Mouse (Mus musculus) lung, postnatal 25 days (tissue): ENCODE results near the gene Ppy.

Source experiments
- DNase-seq: peaks from one replicate; pipeline ENCODE4 v3.0.0; 2022; ENCODE audit warnings: low spot score

The Ppy gene

DNA sequence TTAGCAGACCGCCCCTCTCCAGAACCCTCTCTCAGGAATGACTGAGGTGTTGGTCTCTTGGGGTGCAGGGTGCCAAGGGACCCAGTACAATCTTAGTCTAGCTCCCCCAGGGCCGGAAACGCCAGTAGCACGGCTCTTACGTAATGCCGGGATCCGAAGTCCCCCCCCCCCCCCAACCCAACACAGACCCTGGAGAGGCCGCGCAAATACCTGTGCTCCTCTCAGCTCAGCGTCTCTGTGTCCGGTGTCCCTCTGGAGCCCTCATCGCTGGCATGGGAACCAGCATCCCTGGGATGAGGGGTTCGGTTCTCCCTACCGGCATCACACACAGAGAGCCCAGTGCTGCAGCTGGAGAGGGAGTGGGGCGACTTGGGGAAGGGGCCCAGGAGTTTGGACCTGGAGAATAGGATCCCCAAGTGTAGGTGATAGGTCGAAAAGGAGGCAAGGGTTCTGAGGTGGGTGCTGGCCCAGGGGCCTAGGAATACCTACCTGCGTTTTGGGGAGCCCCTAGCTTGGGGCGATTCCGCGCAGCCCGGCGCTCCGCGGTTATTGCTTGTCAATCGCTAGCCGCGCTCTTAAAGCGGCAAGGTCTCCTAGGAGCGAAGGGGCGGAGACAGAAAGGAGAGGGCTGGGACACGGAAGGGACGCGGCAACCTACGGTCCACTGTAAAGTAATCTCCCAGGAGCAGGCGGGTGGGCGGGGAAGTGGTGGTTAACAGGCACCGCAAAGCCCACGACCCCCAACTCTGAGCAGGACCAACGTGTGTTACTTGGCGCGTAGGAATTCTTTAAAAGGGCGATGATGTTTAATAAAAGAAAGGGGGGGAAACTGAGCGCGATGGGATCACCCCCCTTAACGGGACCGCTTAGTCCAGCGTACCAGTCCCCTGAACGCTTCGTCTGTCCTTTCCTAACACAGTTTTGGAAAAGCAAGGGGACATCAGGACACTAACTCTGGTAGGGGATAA, 12.9 kb downstream of the Ppy start, which contains the start of gene Mpp2:
TSS of gene Mpp2 (minus strand) at position 585 of the 968 bp plus-strand sequence.
- DNase-seq, result peak; percentile 64

DNA sequence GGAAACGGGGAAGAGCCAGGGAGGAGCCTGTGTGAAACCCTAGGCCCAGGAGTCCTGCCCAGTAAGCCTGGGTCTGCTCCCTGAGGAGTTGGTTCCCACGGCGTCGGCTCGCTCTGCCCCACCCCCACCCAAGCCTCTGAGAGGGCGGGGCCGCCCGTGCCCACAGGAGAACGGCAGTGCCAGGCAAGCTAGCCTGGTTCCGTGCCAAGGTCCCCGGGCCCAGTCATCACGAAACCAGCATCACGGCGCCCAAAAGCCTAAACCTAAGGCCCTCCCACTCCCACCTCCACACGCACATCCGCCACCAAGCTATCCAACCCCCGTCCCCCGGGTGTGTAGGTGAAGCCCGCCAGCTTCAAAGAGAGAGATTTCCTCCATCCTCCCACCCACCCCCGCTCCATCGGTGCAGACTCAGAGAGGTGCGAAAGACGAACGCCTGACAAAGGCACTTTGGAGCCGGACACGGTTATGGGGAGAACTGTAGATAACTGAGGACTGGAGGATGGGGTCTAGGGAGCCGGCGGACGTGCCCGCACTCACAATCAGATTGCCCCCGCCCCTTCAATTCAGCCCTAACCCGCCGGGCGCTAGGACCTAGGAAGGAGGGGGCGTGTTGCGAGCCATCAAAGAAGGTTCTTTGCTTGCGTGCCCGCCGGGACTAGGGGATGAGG, 13.9 kb downstream of the Ppy start:
- DNase-seq, result peak; percentile 60

DNA sequence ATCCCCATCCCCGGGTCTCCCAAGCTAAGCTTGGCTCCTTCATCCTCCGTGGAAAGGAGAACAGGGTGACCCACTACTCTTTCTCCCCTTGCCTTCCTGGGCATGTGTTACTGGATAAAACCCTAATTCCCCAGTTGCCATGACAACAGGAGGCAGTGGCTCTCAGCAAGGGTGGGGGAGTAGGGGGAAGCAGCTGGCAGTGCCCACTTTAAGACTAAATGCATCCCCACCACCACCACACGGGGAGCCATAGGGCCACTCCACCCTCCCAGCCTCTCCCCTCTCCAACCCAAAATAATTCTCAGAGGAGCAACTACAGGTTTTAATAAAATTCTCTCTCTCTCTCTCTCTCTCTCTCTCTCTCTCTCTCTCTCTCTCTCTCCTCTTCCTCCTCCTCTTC, 14.8 kb downstream of the Ppy start:
- no peak for DNase-seq

DNA sequence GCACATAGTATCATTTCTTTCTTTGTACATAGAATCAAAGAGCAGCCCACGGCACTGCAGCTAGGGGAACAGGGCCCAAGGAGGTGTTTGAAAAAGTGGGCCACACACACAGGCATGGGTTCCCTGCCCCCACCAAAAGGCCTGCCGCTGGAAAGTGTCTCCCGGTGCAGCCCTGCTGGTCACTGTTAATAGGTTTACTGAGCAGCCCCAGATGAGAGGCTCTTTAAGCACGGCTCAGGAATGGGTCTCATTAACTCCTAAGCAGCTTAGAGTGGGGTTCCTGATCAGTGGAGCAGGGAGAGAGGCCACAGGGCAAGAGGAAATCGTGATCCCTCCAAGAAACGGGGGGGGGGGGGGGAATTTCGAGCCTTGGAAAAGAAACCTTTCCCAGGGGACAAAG, 17.0 kb downstream of the Ppy start:
- no peak for DNase-seq

DNA sequence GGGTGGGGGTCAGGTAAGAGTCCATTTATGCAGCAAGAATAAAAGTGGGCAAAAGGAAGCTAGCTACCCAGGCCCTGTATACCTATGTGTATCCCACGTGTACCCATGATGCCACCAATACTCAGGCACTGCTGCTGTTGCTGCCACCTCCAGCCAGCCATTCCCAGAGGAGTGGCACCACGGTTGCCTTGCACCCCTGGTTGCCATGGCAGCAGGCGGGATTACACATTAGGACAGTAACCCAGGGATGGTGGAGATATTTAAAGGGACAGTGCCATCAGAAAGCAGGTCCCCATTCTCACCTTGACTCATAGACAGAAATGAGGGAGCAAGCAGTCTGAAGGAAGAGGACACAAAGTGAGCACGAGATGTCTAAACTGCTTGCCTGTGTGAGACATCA, 17.9 kb downstream of the Ppy start:
- DNase-seq, result no peak

DNA sequence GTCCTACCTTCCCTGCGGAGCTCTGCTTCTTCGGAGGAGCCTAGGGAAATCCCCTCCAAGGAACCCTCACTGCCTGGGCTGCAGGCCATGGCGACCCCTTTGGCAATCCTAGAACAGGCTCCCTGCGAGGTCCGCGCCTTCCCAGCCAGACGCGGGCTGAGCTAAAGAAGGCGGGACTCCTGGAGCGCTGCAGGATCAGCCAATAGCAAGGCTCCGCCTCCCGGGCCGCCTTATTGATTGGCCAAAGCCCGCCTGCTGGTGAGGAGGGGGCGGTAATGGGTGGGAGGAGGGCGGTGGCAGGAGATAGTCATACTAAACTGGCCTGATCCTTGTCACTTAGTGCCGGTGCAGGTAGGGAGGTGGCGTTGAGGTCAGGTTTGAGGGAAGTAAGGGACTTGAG, 18.8 kb downstream of the Ppy start:
- DNase-seq, result peak; percentile 59

DNA sequence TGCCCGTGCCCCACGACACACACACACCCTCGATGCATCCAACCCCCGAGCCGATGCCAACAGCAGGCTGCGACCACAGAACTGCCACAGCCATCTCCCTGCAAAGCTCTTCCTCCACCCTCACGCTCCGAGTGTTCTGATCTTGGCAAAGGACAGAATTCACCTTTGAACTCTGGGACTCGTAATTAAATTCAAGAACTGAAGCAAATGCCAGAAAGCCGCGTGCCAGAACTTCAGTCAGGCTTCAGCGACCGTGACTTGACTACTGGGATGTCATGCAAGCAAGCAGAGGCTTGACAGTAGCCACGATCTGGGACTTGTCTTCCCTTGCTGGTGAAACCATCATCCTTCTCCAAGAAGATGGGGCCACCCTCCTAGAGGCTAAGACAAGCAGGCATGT, 27.4 kb downstream of the Ppy start:
- no peak for DNase-seq

DNA sequence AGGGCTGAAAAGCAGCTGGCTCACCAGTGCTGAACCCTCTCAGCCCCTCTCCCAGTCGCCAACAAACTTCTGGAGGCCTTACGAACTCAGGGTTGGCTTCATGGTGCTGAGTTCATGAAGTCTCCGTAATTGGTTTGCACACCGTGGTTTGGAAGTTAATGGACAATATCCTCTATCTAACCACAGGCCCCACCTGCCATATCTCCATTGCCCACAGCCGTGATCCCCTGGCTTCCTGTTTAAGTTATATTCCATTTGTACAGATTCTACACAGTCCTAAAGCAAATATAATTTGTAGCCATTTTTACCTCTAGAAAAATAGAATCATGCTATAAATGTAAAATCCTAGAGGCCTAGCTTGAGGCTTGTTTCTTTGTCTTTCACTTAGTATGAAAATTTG, 28.4 kb downstream of the Ppy start:
- no peak for DNase-seq

DNA sequence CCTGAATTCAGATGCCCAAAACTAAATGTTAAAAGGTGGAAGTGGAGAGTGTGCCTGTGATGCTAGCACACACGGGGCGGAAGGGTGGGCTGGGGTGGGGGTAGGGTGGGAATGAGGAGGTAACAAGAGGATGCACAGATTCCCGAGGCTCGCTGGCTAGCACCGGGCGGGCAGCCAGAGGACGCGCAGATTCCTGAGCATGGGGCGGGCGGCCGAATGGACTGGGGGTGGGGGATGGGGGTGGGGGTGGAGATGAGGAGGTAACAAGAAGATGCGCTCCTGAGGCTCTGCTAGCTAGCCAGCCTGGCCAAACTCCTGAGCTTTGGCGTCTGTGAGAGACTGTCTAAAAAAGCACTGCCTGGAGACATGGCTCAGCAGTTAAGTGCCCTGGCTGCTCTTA, 30.7 kb downstream of the Ppy start:
- no peak for DNase-seq

DNA sequence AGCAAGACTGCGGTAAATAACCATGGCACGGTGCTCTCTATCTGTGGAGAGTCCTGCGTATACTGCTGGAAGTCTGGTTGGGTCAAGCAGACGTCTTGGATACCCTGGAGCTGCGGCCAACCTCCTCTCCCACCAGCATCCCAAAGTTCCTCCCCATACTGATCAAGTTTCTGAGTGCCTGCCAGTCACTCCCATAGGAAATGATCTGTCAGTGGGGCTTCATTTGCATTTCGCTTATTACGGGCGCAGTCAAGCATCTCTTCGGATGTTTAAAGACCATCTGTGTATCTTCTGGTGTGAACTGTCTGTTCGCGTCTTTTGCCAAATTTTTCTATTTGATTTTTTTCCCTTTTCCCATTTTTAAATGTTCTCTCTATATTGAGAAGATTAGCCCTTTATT, 31.5 kb downstream of the Ppy start:
- no peak for DNase-seq

DNA sequence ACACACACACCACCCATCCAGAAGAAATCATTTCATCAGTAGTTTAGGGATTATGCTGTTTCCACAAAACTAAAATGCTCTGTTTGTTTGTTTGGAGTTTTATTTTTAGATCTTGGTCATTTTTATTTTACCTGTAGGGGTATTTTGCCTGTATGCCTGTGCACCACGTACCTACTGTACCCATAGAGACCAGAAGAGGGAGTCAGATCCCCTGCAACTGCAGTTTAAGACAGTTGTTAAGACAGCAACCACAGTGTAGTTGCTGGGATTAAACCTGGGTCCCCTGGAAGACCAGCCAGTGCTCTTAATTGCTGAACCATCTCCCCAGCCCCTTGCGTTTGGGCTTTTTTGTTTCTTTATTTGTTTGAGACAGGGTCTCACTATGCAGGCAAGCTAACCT, 32.1 kb downstream of the Ppy start:
- no peak for DNase-seq

DNA sequence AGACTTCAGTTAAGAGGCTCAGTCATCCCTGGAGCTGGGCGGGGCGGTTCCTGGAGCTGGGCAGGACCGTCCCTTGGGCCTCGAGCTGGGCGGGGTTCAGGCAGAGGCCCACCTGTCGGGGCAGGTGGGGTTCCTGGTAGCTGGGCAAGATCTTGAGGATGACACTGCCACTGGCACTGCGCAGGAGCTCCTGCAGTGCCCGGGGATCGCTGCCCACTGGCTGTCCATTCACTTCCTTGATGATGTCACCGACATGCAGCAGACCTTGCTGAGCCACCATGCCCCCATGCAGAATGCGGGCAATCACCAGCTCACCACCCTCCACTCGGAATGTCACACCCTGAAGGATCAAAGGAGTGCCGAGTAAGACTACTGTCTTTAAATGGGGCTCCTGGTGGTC, 38.0 kb downstream of the Ppy start:
- no peak for DNase-seq

DNA sequence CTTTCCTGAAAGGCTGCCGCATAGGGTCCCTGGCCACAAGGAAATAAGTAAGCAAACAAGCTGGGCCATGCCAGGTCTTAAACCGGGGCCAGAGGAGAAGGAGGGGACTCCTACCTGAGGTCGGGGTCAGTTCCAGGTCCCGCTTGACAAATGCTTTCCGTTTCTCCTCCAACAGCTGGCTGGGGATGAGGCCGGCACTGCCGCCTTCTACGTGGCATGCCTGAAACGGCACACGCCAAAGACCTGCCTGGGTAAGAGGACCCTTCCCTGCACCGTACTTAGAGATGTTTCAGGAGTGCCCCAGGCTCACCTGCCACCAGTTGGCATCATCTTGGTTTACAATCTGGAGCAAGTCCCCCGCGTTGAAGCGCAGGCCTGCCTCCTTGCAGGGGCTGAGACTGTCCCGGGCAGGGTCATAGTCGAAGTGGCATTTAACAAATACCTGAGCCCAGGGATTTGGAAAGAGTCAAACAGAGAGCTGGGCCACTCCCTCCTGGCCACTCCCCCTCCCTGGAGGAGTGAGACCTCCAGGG, 39.1 kb downstream of the Ppy start:
- no peak for DNase-seq

DNA sequence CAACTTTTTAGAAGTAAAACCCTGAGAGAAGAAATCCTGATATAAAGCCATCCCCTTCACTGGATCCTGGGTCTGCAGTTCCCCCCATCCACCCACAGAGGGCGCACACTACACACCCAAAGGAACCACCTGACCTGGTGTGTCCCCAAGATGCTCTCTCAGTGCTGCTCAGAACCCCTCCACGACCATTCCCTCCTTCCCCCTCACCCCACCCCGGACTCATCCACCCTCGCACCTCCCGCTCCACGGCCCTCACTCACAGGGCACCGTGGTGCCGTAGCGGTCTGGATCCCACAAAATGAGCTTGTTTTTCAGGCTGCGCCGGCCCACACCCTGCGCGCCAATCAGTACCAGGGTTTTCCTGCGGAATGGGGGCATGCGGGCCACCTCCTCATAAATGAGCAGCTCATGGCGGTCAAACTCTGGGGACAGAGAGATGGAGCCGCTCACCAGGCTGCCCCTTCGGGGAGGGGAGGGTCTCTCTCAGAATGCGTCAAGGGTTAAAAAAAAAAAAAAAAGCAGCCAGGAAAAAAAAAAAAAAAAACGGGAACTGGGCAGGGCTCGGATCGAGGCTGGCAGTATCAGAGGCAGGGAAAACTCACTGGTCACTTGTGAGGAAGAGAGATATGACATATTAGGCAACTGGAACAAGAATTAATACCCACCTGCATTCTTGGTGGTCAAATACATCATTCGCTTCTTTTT, 39.7 kb downstream of the Ppy start:
- DNase-seq, result peak; percentile 78

DNA sequence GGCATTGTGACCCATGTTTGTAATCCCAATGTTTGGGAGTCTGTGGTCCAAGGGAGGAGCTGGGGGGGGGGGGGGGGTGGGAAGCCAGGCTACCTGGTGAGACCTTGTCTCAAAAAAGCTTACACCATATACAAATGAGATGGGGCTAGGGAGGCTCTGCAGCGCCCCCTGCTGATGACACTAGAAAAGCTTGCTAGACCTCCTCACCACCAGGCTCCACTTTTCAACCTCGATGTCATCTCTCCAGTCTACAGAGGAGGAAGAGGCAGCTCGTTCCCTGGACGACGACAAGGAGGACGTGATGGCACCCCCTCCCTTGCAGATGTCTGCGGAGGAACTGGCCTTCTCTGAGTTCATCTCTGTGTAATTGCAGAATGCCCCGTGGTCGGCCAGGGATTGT, 47.3 kb downstream of the Ppy start:
- peak; percentile 25 for DNase-seq

DNA sequence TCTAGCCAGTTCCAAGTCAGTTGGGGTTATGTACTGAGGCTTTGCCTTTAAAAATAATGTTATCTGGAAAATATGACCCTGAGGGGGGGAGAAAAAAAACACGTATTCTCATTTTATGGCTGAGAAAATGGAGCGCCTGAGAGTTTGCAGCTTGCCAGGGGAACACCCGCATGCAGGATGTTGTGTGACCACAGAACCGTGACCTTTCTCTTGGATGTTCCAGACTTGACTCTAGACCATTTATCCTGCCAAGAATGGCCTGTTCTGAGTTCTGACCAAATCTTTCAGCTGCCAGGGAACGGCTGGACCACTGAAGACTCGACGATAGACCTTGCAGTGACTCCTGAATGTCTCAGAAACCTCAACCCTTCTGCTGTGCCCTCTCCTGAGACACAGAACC, 47.9 kb downstream of the Ppy start:
- DNase-seq, result peak; percentile 26

DNA sequence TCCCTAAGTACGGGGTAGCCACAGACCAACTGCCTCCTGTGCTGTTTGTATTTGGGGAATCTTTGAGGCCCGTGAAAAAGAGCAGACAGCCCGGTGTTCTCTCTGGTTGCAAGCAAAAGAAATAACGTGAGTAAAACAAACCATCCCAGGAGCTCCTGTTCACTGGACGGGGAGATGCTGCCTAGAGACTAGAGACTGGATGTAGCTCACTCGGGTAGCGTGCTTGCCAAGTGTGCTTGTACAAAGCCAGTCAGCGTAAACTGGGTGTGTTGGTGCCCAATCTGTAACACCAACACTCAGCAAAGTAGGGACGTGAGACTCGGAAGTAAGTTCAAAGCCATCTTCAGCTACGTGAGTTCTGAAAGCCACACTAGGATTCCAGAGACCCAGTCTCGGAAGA, 48.4 kb downstream of the Ppy start:
- DNase-seq, result no peak

DNA sequence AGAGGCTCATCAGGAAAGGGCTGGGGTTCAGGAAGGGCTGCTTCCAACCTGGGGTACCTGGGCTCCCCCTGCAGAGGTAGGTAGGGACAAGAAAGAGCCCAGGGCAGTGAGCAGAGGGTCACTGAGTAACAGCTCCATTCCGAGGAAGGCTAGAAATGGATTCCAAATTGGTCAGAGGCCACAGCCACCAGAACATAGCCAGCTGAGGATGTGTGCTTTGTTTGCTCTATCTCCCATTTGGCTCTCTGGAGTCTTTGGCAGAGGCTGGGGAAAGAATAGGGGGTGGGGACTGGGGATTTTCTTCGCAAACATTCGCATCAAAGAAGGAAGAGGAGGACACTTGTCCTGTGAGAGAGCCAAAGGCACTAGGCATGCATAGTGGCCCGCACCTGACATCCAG, 49.2 kb downstream of the Ppy start:
- peak; percentile 27 for DNase-seq

DNA sequence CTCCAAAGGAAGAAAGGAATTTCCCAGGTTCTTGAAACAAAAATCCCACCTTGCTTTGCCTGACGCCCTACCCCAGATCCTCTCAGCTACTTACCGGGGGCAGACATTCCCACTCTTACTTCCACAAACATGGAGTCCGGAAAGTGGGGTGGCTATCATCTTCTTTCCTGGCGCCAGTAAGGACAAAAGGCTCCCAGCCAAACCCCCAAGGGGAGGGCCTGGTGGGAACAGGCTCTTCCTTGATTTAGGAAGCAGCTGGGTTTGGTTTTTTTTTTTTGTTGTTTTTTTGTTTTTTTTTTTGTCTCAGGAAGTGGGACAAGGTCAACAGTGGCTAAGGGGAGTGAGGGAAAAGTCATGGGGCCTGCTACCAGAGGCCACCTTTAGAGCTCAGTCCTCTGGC, 49.6 kb downstream of the Ppy start:
- peak; percentile 77 for DNase-seq
